Mouse (Mus musculus) heart, postnatal 0 days (tissue): ENCODE data around the gene Zfp992. TPM values are rescaled to one million over a fixed set of nuclear protein-coding genes. Genes with fewer than 3 reads are reported as not detected.
A peak's percentile ranks its signal among the peaks of the same experiment; 100 is the strongest.
"Not testable (repeated sequence)": the region's sequence is repeated elsewhere in the genome, so short reads cannot be mapped to it uniquely, and the experiment has no call there.

Source experiments
- ATAC-seq: fragments of 200-750 bp; cut with Nextera tagmentation; 2 replicates; pipeline ENCODE4 v1.8.0; 2017; ENCODE audit warnings: low read depth, moderate number of reproducible peaks, moderate library complexity; ENCODE audit not compliant: insufficient read depth
- DNase-seq: peaks from one replicate; pipeline ENCODE4 v3.0.0-alpha.2; 2016; ENCODE audit warnings: low spot score
- H3K27ac ChIP-seq: fragments of 300-500 bp; sonication (generic); 2 replicates; pipeline ENCODE4 v1.5.1; 2014; ENCODE audit warnings: low read depth, mild to moderate bottlenecking
- H3K27me3 ChIP-seq: fragments of 300-500 bp; sonication (generic); 2 replicates; pipeline ENCODE4 v1.6.1; 2014; ENCODE audit warnings: low read length, mixed read lengths; ENCODE audit not compliant: control insufficient read depth, insufficient read depth
- H3K36me3 ChIP-seq: fragments of 300-500 bp; sonication (generic); replicated peaks from 2 replicates; pipeline ENCODE4 v1.6.1; 2014; ENCODE audit warnings: low read length, mixed read lengths; ENCODE audit not compliant: control insufficient read depth, insufficient read depth
- H3K4me1 ChIP-seq: fragments of 300-500 bp; sonication (generic); 2 replicates; pipeline ENCODE4 v1.6.1; 2014; ENCODE audit warnings: antibody characterized with exemption; ENCODE audit not compliant: control insufficient read depth, insufficient read depth
- H3K4me2 ChIP-seq: fragments of 300-500 bp; sonication (generic); 2 replicates; pipeline ENCODE4 v1.6.1; 2014; ENCODE audit warnings: low read depth, mild to moderate bottlenecking, low read length, moderate library complexity
- H3K4me3 ChIP-seq: fragments of 300-500 bp; sonication (generic); 2 replicates; pipeline ENCODE4 v1.5.1; 2014; ENCODE audit warnings: low read depth, low read length
- H3K9ac ChIP-seq: fragments of 300-500 bp; sonication (generic); replicated peaks from 2 replicates; pipeline ENCODE4 v1.6.1; 2014; ENCODE audit warnings: low read depth, low read length, mixed read lengths
- H3K9me3 ChIP-seq: fragments of 300-500 bp; sonication (generic); replicated peaks from 2 replicates; pipeline ENCODE4 v1.6.1; 2016; ENCODE audit warnings: low read length; ENCODE audit not compliant: control insufficient read depth
- CTCF ChIP-seq: IDR thresholded peaks from 2 replicates; pipeline ENCODE4 v1.5.1; 2016; ENCODE audit warnings: antibody characterized with exemption, control low read depth, low read depth
- EP300 ChIP-seq: IDR thresholded peaks from 2 replicates; pipeline ENCODE4 v1.6.1; 2016; ENCODE audit warnings: antibody characterized with exemption, low read depth
- WGBS: fragments of 180-500 bp; shearing (Covaris S2); extraction: QIAGEN DNeasy Blood & Tissue Kit; methylation state at CpG from one replicate; pipeline ENCODE4 v1.1.7; 2014; 5-methylcytosine and 5-hydroxymethylcytosine counted together
- polyA plus RNA-seq: library from polyadenylated mRNA; unstranded; fragments of >200 nt; fragmentation: Nextera tagmentation; extraction: Ambion mirVana; gene quantifications from 2 replicates; pipeline ENCODE4 v1.2.1, GENCODE M21; 2015
- total RNA-seq: library from RNA; depleted of rRNA; stranded (reverse); fragments of >200 nt; gene quantifications from 2 replicates; pipeline ENCODE4 v1.2.3, GENCODE M21; 2014; ENCODE audit warnings: low replicate concordance

Zfp992 gene
- total and polyA plus RNA-seq, 2 experiments from 2014 or later: 2.6 to 3.2 TPM

- Histone ChIP-seq H3K9me3 (peaks cover 53% of the 10 kb centered on the region), H3K4me1 (no peaks in the 10 kb centered on the region), H3K4me2 (no peak overlapping the region), H3K9ac (no peak overlapping the region), H3K27me3 (no peaks in the 10 kb centered on the region), H3K27ac (no peak overlapping the region), H3K4me3 (no peak overlapping the region), H3K36me3 (no peaks in the 10 kb centered on the region)
- 43% methylated on average over 2 of the region's 2 CpGs for WGBS
- DNase-seq (no peak), ATAC-seq (no peak)
- TF ChIP-seq CTCF (no peak), EP300 (no peak)
Measured at GRCm38 (mm10) chr4:146457126-146457525, 8.3 kb downstream of the Zfp992 start.

DNA sequence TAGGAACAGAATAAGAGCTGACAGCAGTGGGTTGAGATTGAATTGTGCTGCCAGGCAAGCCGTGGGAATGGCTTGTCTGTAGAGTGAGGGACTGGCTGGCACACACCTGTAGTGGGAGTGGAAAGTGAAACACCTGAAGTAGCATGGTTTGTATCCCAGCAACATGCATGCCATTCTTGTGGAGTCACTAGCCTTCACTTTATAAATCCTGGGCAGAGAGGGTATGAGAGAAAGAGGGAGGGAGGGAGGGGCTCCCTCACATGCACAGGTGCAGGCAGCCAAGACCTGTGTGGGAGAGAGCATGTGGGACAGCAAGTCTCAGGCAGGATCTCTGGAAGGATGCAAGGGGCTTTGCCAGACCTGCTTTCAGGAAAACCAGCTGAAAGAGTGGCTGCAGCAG, 8.9 kb downstream of the Zfp992 start:
- H3K4me3 ChIP-seq: no peak overlapping the region
- H3K4me2 ChIP-seq: no peak overlapping the region
- H3K27ac ChIP-seq: no peak overlapping the region
- peaks cover 51% of the 10 kb centered on the region for H3K9me3 ChIP-seq
- no peak for TF ChIP-seq CTCF
- TF ChIP-seq EP300: no peak
- no peaks in the 10 kb centered on the region for H3K27me3 ChIP-seq
- DNase-seq (no peak), ATAC-seq (peak; percentile 27)
- 61% methylated on average over 1 of the region's 1 CpGs for WGBS
- H3K36me3 ChIP-seq: no peaks in the 10 kb centered on the region
- H3K9ac ChIP-seq: no peak overlapping the region
- no peaks in the 10 kb centered on the region for H3K4me1 ChIP-seq

DNA sequence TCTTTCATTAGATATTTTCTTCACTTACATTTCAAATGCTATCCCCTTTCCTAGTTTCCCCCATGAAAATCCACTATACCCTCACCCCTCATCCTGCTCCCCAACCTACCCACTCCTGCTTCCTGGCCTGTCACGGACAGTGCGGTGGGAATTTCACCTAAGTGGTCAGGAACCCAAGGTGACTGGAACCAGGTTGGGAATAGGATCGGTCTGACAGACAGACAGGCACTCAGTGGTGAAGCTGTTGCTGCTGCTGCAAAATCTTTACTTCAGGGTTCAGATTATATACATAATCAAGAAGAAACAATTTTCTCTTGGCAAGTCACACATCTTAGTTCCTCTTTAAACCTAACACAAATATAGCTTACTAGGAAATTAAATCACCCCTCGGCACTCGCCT, 11.0 kb downstream of the Zfp992 start:
- WGBS: 70% methylated on average over 5 of the region's 5 CpGs

DNA sequence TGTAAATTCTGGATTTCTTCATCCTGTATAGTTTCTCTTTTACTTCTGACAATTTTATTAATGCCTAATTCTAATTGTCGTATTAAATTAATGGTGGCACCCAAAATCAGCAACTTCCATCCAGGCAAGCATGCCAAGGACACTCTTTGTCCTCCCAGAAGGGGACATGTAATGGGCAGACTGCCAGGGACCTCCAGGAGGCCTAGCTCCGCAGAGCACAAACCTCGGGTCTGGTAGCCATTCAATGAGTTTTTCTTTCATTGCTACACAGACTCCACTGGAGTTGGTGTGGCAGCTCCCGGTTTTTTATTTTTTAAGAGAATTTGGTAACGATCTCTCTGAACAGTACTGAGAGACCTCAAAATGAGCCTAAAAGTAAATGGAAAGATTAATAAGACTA, 11.9 kb downstream of the Zfp992 start:
- H3K27me3 ChIP-seq, H3K4me2 ChIP-seq, H3K4me3 ChIP-seq, ATAC-seq, H3K4me1 ChIP-seq, H3K36me3 ChIP-seq, H3K27ac ChIP-seq, H3K9ac ChIP-seq, DNase-seq: not testable (repeated sequence)
- H3K9me3 ChIP-seq: peaks cover 41% of the 10 kb centered on the region
- WGBS: 71% methylated on average over 5 of the region's 5 CpGs

More for the DNA sequence above, 11.0 kb downstream of the Zfp992 start:
- not testable (repeated sequence) for ATAC-seq, H3K4me3 ChIP-seq, H3K4me2 ChIP-seq, H3K36me3 ChIP-seq, H3K4me1 ChIP-seq, H3K27me3 ChIP-seq, H3K27ac ChIP-seq, H3K9ac ChIP-seq, DNase-seq
- H3K9me3 ChIP-seq: peaks cover 42% of the 10 kb centered on the region

- not testable (repeated sequence) for H3K4me1 ChIP-seq, H3K9ac ChIP-seq, ATAC-seq, H3K27ac ChIP-seq, DNase-seq, H3K36me3 ChIP-seq, H3K4me3 ChIP-seq, H3K4me2 ChIP-seq, H3K27me3 ChIP-seq
- 79% methylated on average over 17 of the region's 19 CpGs for WGBS
- peaks cover 20% of the 10 kb centered on the region for H3K9me3 ChIP-seq
Measured at GRCm38 (mm10) chr4:146463649-146464351, 15.0 kb downstream of the Zfp992 start.

DNA sequence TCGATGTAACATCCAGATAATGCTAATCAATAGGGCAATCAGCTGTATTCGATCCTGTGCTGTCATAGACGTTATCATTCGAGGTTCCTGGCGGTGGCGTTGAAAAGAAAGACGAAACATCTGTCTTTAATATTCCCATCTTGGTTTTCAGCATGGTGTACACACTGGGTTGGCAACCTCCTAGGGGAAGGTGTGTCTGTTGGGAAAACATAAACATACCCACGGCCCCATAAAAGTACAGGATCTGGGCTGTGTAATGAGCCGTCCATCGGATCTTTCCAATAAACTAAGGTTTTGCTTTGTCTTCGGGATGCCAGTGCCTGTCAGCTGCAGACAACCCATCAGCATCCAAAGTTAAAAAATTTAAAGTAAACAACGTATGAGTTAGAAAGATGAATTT, 21.2 kb downstream of the Zfp992 start:
- H3K4me3 ChIP-seq, H3K9ac ChIP-seq, H3K27me3 ChIP-seq, DNase-seq, H3K4me1 ChIP-seq, H3K27ac ChIP-seq, H3K4me2 ChIP-seq, ATAC-seq, H3K36me3 ChIP-seq: not testable (repeated sequence)
- 84% methylated on average over 9 of the region's 12 CpGs for WGBS
- H3K9me3 ChIP-seq: peaks cover 21% of the 10 kb centered on the region

GRCm38 (mm10) chr4:146474181-146474580, 25.4 kb downstream of the Zfp992 start:
- not testable (repeated sequence) for H3K27ac ChIP-seq, H3K4me3 ChIP-seq, H3K9ac ChIP-seq, H3K27me3 ChIP-seq, H3K36me3 ChIP-seq, H3K4me1 ChIP-seq, DNase-seq, H3K4me2 ChIP-seq, ATAC-seq
- WGBS: no CpG with 5 or more reads among the region's 1 CpGs
- H3K9me3 ChIP-seq: peaks cover 42% of the 10 kb centered on the region

GRCm38 (mm10) chr4:146474716-146475676, 26.2 kb downstream of the Zfp992 start:
- WGBS: 48% methylated on average over 54 of the region's 94 CpGs
- H3K4me1 ChIP-seq, H3K27ac ChIP-seq, H3K36me3 ChIP-seq, H3K27me3 ChIP-seq, H3K4me3 ChIP-seq, H3K9ac ChIP-seq, DNase-seq, H3K4me2 ChIP-seq: not testable (repeated sequence)
- H3K9me3 ChIP-seq: peaks cover 40% of the 10 kb centered on the region
- peak; percentile 65 for ATAC-seq
